In genomic region chr7:79536157-79536641, GRCm38 (mm10) we compare ENCODE assay signal across 8 mouse cellular contexts.
DNase-seq lines count a peak whose midpoint lies in the region; ATAC-seq and TF ChIP-seq lines count a peak whose summit lies in the region.

No protein-coding gene starts in this region.

- peak; percentile 26; the same call in 1 of the 2 replicates for TF ChIP-seq CTCF in kidney, postnatal 0 days (IDR thresholded peaks at IDR 0.05; ENCODE audit: low read depth)

- 2% methylated on average over 27 of the region's 27 CpGs for WGBS in kidney, postnatal 0 days
- WGBS in forebrain, embryonic 16.5 days, result 0% methylated on average over 27 of the region's 27 CpGs
- WGBS in limb, embryonic 13.5 days, result under 1% methylated on average over 27 of the region's 27 CpGs

- peak overlapping the region; percentile 55 for H3K4me2 ChIP-seq in kidney, postnatal 0 days (ENCODE audit: low read length)
- peak overlapping the region; percentile 84 for H3K4me2 ChIP-seq in forebrain, embryonic 16.5 days (ENCODE audit: low read length)
- H3K4me2 ChIP-seq in limb, embryonic 13.5 days (replicated peaks), result peak overlapping the region; percentile 72

- H3K4me1 ChIP-seq in kidney, postnatal 0 days (replicated peaks; ENCODE audit: insufficient read depth, low read length), result peaks cover 12% of the 10 kb centered on the region; the same call in 1 of the 2 replicates
- peaks cover 76% of the 10 kb centered on the region for H3K4me1 ChIP-seq in forebrain, embryonic 16.5 days (replicated peaks; ENCODE audit: control insufficient read depth, insufficient read depth, low read length)
- H3K4me1 ChIP-seq in limb, embryonic 13.5 days, result peaks cover 17% of the 10 kb centered on the region

- no peaks in the 10 kb centered on the region for H3K36me3 ChIP-seq in kidney, postnatal 0 days (ENCODE audit: insufficient read depth, low read length)
- H3K36me3 ChIP-seq in forebrain, embryonic 16.5 days (ENCODE audit: control insufficient read depth, insufficient read depth), result 0 out of 2 replicates have a peak, but pooled peaks cover 3% of the 10 kb centered on the region
- no peaks in the 10 kb centered on the region for H3K36me3 ChIP-seq in limb, embryonic 13.5 days

- H3K9ac ChIP-seq in kidney, postnatal 0 days (ENCODE audit: low read depth, low read length), result no peak overlapping the region
- H3K9ac ChIP-seq in forebrain, embryonic 16.5 days (replicated peaks; ENCODE audit: low read depth, low read length), result peak overlapping the region; percentile 97
- H3K9ac ChIP-seq in limb, embryonic 13.5 days, result peak overlapping the region; percentile 48

- H3K27me3 ChIP-seq in kidney, postnatal 0 days (ENCODE audit: insufficient read depth, low read length), result peaks cover 94% of the 10 kb centered on the region
- H3K27me3 ChIP-seq in forebrain, embryonic 16.5 days (replicated peaks; ENCODE audit: control insufficient read depth, insufficient read depth, low read length), result no peaks in the 10 kb centered on the region
- peaks cover 99% of the 10 kb centered on the region for H3K27me3 ChIP-seq in limb, embryonic 13.5 days

- H3K27ac ChIP-seq in kidney, postnatal 0 days, result no peak overlapping the region
- peak overlapping the region; percentile 100 for H3K27ac ChIP-seq in forebrain, embryonic 16.5 days (ENCODE audit: low read length)
- no peak overlapping the region for H3K27ac ChIP-seq in limb, embryonic 13.5 days

- peak overlapping the region; percentile 38 for H3K4me3 ChIP-seq in kidney, postnatal 0 days (replicated peaks; ENCODE audit: low read depth, low read length)
- peak overlapping the region; percentile 71 for H3K4me3 ChIP-seq in forebrain, embryonic 16.5 days (replicated peaks; ENCODE audit: low read length)
- peak overlapping the region; percentile 44 for H3K4me3 ChIP-seq in limb, embryonic 13.5 days

- DNase-seq in kidney, postnatal 0 days (ENCODE audit: low spot score), result no peak
- no peak for DNase-seq in kidney, adult 8-10 months
- peak; percentile 74 for DNase-seq in cerebellum, adult 11-12 months
- DNase-seq in right cerebral cortex, adult 18-20 months, result peak; percentile 80
- no peak for DNase-seq in adrenal gland, postnatal 4 days (ENCODE audit: low spot score in 2 of 2)

- H3K9me3 ChIP-seq in kidney, postnatal 0 days (replicated peaks; ENCODE audit: low read length), result no peaks in the 10 kb centered on the region
- H3K9me3 ChIP-seq in forebrain, embryonic 16.5 days (ENCODE audit: control insufficient read depth, low read length), result no peaks in the 10 kb centered on the region
- H3K9me3 ChIP-seq in limb, embryonic 13.5 days, result no peaks in the 10 kb centered on the region

- ATAC-seq in kidney, postnatal 0 days (replicated peaks; ENCODE audit: low FRiP score, low read depth), result no peak
- ATAC-seq in forebrain, embryonic 16.5 days, result peak; percentile 73
- ATAC-seq in limb, embryonic 13.5 days (ENCODE audit: low FRiP score, low read depth), result 0 out of 2 replicates have a peak, but pooled peaks have one; percentile 24
- ATAC-seq in megakaryocyte progenitor cell, adult 5-6 weeks (replicated peaks; ENCODE audit: poor library complexity), result no peak; the same call in 1 of the 2 replicates

Comparison
In these comparisons a context has a peak if more than half of its experiments do, and no peak if none do; other contexts are left out.
1. ATAC-seq: peak in forebrain, embryonic 16.5 days (single experiment) and limb, embryonic 13.5 days (single experiment); none in kidney, postnatal 0 days (single experiment) and megakaryocyte progenitor cell, adult 5-6 weeks (single experiment).
2. DNase-seq: peak in cerebellum, adult 11-12 months (single experiment) and right cerebral cortex, adult 18-20 months (single experiment); none in kidney, postnatal 0 days (single experiment), kidney, adult 8-10 months (0 of 2) and adrenal gland, postnatal 4 days (0 of 2).
3. Peak in every context shown above with its lines, with median percentiles within 50 percentile points of each other: H3K4me2 ChIP-seq and H3K4me3 ChIP-seq.